Mouse (Mus musculus) brown adipose tissue, adult 24 weeks (tissue): ENCODE data around the gene Robo1. TPM values are rescaled to one million over a fixed set of nuclear protein-coding genes. Genes with fewer than 3 reads are reported as not detected.

Source experiments
- H3K27ac ChIP-seq: fragments of 200-500 bp; replicated peaks from 2 replicates; pipeline ENCODE4 v1.5.1; 2012; ENCODE audit warnings: low read depth, mild to moderate bottlenecking, low read length
- H3K4me1 ChIP-seq: fragments of 200-500 bp; 2 replicates; pipeline ENCODE4 v1.6.1; 2012; ENCODE audit warnings: low read length, mixed read lengths; ENCODE audit not compliant: control insufficient read depth, insufficient read depth, insufficient read length
- H3K4me3 ChIP-seq: fragments of 200-500 bp; 2 replicates; pipeline ENCODE4 v1.5.1; 2012; ENCODE audit warnings: low read depth, mild to moderate bottlenecking, low read length, moderate library complexity; ENCODE audit not compliant: insufficient read depth
- polyA plus RNA-seq: library from polyadenylated mRNA; stranded (reverse); fragments of >200 nt; gene quantifications from 2 replicates; pipeline ENCODE4 v1.2.4, GENCODE M21; 2012; ENCODE audit not compliant: missing spikeins, insufficient read depth, insufficient read length

The Robo1 gene
- polyA plus RNA-seq, 1 experiment = 0.63 TPM

DNA sequence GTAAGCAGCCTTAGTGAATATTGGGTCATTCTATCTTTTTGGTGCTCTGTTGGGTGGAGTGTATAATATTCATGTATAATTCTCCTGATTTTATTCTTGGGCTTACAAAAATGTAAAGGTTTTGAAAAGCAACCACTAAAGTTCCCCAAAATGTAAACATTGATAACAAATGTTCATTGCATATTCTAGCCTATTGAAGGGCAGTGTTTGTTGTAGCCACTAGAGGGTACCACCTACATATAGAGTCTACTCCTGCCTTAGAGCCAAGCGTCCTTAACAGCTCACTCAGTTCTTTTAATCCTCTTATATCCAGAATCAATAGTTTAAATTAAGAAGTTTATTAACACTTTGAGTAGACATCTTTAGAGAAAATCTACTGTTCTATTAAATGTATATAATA, 306.8 kb downstream of the Robo1 start:
- Histone ChIP-seq H3K27ac (no peak overlapping the region), H3K4me1 (no peaks in the 10 kb centered on the region), H3K4me3 (no peak overlapping the region)

DNA sequence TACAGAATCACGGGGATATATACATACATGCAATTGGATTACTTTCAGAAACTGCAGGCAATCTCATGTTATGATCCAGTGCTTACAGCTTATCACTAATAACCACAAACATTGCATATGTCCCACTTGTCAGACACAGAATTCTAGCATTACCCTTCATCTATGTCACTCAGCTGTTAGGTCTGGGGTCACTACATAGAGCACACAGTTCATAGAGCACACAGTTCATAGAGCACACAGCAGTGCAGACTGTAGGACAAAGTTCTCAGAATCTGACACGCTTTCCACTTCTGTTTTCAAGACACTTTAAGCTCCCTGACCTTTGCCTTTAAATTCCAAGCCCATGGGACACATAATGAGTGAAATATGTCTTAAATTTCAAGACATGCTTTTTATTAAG, 307.3 kb downstream of the Robo1 start:
- H3K4me1 ChIP-seq = no peaks in the 10 kb centered on the region
- H3K4me3 ChIP-seq = no peak overlapping the region
- no peak overlapping the region for H3K27ac ChIP-seq

DNA sequence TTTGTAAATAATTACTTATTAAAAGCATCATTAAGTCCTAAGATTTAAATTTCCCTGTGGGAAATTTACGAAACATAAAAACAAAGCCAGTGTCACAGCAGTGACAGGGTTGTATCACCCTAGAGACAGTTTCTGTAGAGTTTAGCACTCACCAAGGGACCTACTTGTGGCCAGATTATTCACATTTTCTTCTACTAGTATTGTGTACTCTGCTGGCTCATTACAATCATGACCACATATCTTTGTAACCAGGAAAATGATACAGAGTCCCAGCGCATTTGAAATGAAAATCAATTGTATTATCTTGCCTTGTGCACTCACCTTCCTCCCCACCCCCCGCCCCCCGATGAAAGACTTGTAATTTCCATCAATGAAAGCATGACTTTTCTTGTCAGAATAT, 314.3 kb downstream of the Robo1 start:
- no peak overlapping the region for H3K27ac ChIP-seq
- H3K4me3 ChIP-seq = no peak overlapping the region
- no peaks in the 10 kb centered on the region for H3K4me1 ChIP-seq

DNA sequence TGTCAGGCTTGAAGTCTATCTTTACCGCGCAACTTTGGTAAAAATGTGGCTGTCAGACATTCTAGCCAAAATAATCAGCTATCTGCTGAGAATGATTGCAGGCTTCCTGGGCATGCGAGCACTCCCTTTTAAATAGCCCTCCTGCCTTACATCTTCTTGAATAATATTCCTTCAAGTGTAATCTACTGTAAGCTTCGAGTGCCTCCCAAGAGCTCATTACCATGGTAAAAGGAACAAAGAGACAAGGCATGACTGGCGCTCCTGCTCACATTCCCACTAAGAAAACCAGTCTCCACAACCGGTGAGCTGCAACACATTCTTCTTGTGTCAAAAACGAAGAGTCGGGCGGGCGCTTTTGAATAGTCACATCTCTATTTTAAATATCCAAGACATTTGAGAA, 314.8 kb downstream of the Robo1 start:
- no peak overlapping the region for H3K4me3 ChIP-seq
- H3K27ac ChIP-seq = no peak overlapping the region
- H3K4me1 ChIP-seq = no peaks in the 10 kb centered on the region

DNA sequence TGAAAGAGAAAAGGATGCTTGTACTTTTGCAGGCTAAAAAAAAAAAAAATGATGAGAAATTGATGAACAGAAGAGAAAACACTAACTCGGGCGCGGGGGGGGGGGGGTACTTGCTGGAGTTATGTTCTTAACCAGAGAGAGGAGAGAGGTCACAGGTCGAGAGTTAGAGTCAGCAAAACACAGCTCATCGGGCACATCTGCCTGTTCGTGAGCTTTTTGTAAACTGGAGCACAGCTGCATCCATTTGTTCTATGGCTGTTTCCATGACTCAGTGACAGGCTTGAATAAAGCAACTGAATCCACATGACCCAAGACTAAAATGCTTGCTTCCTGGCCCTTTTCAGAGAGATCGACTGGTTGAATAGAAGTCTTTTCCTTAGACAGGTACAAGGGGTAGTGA, 325.7 kb downstream of the Robo1 start:
- H3K4me1 ChIP-seq = no peaks in the 10 kb centered on the region
- no peak overlapping the region for H3K27ac ChIP-seq
- no peak overlapping the region for H3K4me3 ChIP-seq

DNA sequence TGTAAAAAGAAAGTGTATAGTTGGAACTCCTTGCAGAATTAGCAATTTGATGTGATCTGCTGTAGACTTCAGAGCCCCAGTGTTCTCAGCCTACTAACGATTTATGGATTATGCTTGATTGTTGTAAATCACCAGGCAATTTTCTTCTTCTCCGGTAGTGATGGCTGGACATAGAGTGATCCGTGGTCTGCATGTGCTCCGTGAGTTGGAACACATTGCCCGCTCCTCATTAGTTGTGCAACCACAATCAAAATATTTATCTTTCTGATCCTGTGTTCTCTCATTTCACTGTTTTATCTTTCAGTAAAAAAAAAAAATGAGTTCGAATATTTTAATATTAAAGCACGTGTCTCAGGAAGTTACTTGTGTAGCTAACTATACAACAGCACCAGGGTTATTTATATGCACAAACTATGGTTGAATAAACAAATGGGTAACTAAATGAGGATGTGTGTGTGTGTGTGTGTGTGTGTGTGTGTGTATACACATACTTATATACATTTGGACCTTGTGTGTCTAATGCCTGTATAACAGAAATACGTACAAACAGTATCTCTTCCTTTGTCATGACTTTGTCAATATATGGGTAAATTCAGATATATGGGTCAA, 331.3 kb downstream of the Robo1 start:
- H3K4me3 ChIP-seq = no peak overlapping the region
- H3K4me1 ChIP-seq = no peaks in the 10 kb centered on the region
- H3K27ac ChIP-seq = no peak overlapping the region

DNA sequence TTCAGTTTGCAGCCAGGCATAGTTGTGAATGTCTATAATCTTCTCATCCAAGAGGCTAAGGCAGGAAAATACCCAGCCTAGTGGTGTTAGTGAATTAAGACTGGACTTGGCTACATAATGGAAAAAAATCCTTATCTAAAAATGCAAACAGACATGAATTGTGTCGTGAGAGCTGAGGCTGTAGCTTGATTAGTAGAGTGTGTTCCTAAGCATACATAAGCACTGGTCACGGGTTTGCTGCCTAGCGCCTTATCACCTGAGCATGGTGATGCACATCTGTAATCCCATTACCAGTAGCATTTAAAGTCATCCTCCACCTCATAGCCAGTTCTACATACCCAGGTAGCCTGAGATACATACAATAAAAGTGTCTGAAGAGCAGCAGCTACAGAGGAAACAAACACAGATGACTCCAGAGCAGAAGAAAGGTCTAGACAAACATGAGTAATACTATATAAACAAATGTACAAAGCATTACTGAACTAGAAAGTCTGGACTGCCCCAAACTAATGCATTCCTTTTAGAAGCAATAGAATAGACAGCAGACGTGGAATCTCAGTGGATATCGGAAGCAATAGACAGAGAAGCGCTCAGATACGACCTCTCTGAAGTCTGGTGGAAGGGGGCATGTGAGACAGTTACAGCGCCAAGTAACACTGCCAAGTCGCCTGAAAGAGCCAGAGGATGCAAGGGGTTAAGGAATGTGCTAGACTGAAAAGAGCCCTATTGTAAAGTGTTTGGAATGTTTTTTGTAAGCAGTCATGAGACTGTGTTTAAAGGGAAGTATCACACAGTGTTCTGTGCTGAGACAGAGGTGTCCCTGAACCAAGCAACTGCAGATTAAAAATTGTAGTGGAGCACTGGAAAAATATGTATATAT, 333.1 kb downstream of the Robo1 start:
- Histone ChIP-seq H3K4me3 (no peak overlapping the region), H3K27ac (no peak overlapping the region), H3K4me1 (no peaks in the 10 kb centered on the region)

DNA sequence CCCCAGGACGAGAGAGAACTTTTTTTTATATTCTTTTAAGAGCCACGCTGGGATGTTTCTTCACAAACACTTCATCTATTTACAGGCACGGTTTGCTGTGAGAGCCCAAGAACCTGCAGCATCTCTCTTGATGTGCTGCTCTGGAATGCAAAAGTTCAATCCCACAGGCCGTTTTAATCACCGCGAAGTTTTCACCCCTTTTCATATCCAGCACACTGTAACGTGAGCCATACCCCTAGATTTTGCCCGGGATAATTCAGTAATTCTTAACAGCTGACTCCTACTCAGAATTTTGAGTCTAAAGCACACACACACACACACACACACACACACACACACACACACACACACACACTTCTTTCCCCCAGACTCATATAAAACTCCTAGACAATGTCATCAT, 337.8 kb downstream of the Robo1 start:
- Histone ChIP-seq H3K4me1 (no peaks in the 10 kb centered on the region), H3K27ac (no peak overlapping the region), H3K4me3 (no peak overlapping the region)

DNA sequence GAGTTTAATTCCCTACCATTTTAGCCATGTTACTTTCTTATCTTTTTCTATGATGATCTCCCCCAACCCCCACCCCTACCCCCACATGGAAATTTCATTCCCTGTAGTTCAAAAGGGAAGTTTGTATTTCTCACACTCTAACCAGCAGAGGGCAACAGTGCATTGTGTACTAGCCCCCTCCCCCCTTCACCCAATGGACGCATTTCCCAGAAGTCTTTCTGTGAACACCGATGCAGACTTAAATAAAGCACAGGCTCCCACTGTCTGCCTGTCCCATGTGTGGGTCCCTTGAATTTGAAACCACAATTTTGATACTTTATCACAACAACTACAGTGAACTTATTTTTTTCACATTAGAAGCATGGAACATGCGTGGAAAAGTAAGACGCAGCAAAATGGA, 341.2 kb downstream of the Robo1 start:
- no peaks in the 10 kb centered on the region for H3K4me1 ChIP-seq
- H3K4me3 ChIP-seq = no peak overlapping the region
- no peak overlapping the region for H3K27ac ChIP-seq

DNA sequence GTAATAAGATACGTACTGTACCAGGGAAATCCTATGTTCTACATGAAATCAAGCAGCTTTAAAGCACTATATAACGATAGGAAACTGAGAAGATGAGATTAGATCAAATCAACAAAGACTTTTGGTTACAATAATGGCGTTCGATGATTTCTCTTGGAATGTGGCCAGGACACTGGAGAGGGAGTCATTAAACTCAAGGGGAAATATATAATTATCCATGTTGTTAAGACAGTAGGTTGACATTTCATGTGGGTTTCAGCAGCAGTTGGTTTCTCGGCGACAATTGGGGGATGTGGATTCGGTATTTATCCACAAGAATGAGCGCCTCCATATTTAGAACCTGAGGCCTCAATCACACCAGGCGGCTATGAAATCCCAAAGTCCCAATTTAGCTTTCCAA, 347.3 kb downstream of the Robo1 start:
- Histone ChIP-seq H3K27ac (no peak overlapping the region), H3K4me1 (no peaks in the 10 kb centered on the region), H3K4me3 (no peak overlapping the region)

DNA sequence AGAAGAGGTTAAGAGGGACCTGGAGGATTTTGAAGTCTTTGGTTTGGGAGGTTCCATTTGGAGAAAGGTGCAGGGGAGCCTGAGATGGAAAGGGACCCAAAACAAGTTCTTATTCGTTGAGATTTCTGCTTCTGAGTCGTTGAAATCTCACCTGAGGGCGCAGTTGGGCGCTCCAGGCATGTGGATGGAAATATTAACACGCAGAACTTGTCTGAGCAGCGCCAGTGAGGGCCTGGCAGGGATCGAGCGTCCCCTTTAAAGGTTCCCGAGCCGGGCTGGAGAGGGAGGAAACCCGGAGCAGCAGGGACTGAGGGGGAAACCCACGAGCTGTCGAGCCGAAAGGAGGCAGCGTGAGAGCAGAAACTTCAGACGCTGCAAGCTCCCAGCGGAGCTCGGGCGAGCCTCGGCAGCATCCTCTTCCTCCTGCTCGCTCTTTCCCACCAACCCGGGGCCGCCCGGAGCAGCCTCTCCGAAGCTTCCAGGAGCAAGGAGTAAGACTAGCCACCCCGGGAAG, 354.8 kb downstream of the Robo1 start:
- H3K4me3 ChIP-seq = peak overlapping the region; percentile 54
- H3K27ac ChIP-seq = peak overlapping the region; percentile 76; the same call in 1 of the 2 replicates
- no peaks in the 10 kb centered on the region for H3K4me1 ChIP-seq

DNA sequence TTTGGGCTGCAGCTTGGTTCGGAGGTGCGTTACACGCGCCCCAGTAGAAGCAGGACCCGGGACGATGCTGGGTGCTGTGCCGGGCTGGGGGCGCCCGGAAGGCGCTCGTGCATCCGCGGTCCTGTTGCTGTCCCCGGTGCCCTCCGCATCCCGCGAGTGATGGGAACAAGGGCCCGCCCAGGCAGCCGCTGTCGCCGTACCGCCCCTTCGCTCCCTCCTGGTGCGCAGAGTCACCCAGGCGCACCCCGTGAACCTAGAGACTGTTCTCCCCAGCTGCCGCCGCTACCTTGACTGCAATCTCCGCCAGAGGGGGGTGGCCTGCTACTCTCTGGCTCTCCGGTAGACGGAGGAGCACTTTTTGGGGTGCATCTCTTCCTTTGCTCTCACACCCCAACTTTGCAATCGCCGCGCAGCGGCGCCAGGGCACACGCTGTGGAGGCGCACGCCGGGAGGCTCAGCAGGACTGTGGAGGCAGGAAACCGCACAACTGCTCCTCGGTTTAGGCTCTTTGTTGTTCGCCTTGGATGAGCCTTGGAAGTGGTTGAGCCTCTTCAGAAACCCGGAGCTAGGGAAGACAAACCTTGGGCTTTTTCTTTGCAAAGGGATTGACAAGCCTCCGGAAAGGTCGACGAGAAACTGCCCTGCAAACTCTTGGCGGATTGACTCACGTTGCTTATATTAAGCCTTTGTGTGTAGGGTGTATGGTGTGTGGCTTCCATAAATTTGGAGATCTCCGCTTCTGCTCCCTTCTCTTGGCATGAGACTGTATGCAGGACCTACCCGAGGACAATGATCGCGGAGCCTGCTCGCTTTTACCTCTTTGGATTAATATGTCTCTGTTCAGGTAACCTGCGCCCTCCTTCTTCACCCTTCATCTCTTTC, 355.5 kb downstream of the Robo1 start:
- H3K27ac ChIP-seq = no peak overlapping the region
- peak overlapping the region; percentile 54 for H3K4me3 ChIP-seq
- no peaks in the 10 kb centered on the region for H3K4me1 ChIP-seq

DNA sequence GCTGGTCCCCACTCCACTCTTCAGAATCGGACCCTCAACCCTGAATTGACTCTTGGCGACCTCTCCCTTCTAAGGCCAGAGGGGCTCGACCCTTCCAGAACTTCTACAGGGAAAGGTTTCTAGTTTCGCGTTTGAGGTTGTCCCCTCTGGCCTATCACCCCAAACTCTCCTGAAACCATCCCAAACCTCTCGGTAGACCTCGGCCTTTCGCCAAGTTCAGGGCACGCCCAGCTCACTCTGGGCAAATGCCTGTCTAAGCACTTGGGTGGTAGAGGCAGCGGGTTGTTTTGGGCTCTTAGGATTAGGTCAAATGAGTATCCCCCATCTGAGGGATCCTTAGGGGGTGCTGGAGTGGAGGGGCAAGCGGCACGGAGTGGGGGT, 356.1 kb downstream of the Robo1 start:
- H3K27ac ChIP-seq = no peak overlapping the region
- H3K4me3 ChIP-seq = peak overlapping the region; percentile 54
- H3K4me1 ChIP-seq = no peaks in the 10 kb centered on the region

DNA sequence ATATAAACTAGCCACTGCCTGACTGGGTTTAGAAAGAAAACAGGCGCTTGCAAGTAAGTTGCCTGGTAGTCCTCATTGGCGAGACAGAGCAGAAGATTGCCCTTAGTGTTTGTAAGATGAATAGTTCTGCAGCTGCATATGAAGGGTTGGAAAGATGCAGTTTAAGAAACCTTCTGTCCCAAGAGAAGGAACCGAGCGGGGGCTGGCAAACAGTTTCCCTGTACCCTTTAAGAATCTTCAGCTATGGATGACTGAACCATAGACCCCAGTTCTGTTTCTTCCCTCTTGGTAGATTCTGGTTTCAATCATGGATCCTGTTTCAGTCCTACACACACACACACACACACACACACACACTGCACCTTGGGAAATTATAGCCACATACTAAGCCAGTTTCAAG, 356.7 kb downstream of the Robo1 start:
- Histone ChIP-seq H3K27ac (no peak overlapping the region), H3K4me1 (no peaks in the 10 kb centered on the region), H3K4me3 (no peak overlapping the region)

DNA sequence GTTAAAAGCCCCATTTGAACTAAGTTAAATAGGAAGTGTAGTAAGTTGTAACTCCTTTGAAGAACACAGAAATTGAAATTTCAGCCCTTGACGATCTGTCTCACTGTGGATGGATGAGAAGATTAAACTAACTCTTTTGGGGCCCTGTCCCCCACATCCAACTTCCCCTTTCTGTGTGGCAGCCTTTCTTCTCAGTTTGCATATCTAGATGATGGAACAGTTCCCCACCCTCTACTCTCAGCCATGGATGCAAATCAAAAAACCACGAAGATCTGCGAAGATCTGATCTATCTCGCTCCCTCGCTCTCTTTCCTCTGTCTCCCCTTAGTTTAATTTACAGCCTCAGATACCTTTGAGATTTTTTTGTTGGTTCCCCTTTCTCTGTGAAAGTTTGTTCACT, 357.3 kb downstream of the Robo1 start:
- H3K4me1 ChIP-seq = no peaks in the 10 kb centered on the region
- no peak overlapping the region for H3K4me3 ChIP-seq
- H3K27ac ChIP-seq = no peak overlapping the region
